Comparison of ENCODE assay signal across 9 mouse cellular contexts in genomic region chr17:57250461-57251160, GRCm38 (mm10). TPM values are rescaled to one million over a fixed set of nuclear protein-coding genes. Genes with fewer than 3 reads are reported as not detected.
DNase-seq lines count a peak whose midpoint lies in the region; ATAC-seq and TF ChIP-seq lines count a peak whose summit lies in the region.
"Had no signal": no experiment of that assay in that cellular context is flagged by ENCODE, and none has a peak within 500 bp of the region (broad histone marks: within the 10 kb centered on the region; RNA-seq: fewer than 3 reads in every experiment).

No protein-coding gene starts in this region.

- peaks cover 12% of the 10 kb centered on the region for H3K36me3 ChIP-seq in intestine, embryonic 16.5 days (ENCODE audit: control insufficient read depth, insufficient read depth, low read length)
- H3K36me3 ChIP-seq in liver, embryonic 15.5 days (replicated peaks) = 0 out of 2 replicates have a peak, but pooled peaks cover 4% of the 10 kb centered on the region
- H3K36me3 ChIP-seq in neural tube, embryonic 14.5 days (ENCODE audit: control insufficient read depth, insufficient read depth, low read length) = no peaks in the 10 kb centered on the region

- peak; percentile 37 to 41 for DNase-seq in cerebellum, adult 2 months
- no peak for DNase-seq in cerebellum, adult 11 months
- peak; percentile 58 for DNase-seq in cerebellum, adult 9-10 months

- TF ChIP-seq POLR2A in cerebellum, adult 2 months (IDR thresholded peaks at IDR 0.05; ENCODE audit: borderline replicate concordance, insufficient read depth, low read length) = no peak

- H3K9ac ChIP-seq in intestine, embryonic 16.5 days (ENCODE audit: low read depth, low read length) = peak overlapping the region; percentile 81
- H3K9ac ChIP-seq in liver, embryonic 15.5 days = peak overlapping the region; percentile 58
- H3K9ac ChIP-seq in neural tube, embryonic 14.5 days (replicated peaks; ENCODE audit: low read depth, low read length) = peak overlapping the region; percentile 4; the same call in 1 of the 2 replicates

- H3K4me2 ChIP-seq in intestine, embryonic 16.5 days (ENCODE audit: low read depth, low read length) = peak overlapping the region; percentile 94
- peak overlapping the region; percentile 77 for H3K4me2 ChIP-seq in liver, embryonic 15.5 days
- H3K4me2 ChIP-seq in neural tube, embryonic 14.5 days (ENCODE audit: low read depth, low read length) = peak overlapping the region; percentile 89

- H3K27ac ChIP-seq in cerebellum, adult 2 months (ENCODE audit: insufficient read depth, low read length) = no peak overlapping the region
- H3K27ac ChIP-seq in intestine, embryonic 16.5 days (ENCODE audit: low read length) = peak overlapping the region; percentile 40
- 0 out of 2 replicates have a peak overlapping the region, but pooled peaks have one; percentile 21 for H3K27ac ChIP-seq in liver, embryonic 15.5 days (replicated peaks)
- no peak overlapping the region for H3K27ac ChIP-seq in neural tube, embryonic 14.5 days (ENCODE audit: low read depth, low read length)

- H3K27me3 ChIP-seq in cerebellum, adult 2 months (ENCODE audit: control insufficient read depth, insufficient read depth, low read length) = no peaks in the 10 kb centered on the region
- H3K27me3 ChIP-seq in intestine, embryonic 16.5 days (replicated peaks; ENCODE audit: control insufficient read depth, insufficient read depth, low read length) = no peaks in the 10 kb centered on the region
- H3K27me3 ChIP-seq in liver, embryonic 15.5 days = peaks cover 22% of the 10 kb centered on the region
- no peaks in the 10 kb centered on the region for H3K27me3 ChIP-seq in neural tube, embryonic 14.5 days (ENCODE audit: control insufficient read depth, insufficient read depth, low read length)

- WGBS in cerebellum, adult 2 months = 6% methylated on average over 33 of the region's 33 CpGs
- WGBS in intestine, embryonic 16.5 days = 4% methylated on average over 33 of the region's 33 CpGs
- 8% methylated on average over 33 of the region's 33 CpGs for WGBS in liver, embryonic 15.5 days (ENCODE audit: insufficient replicate concordance)
- WGBS in neural tube, embryonic 14.5 days = 3% methylated on average over 33 of the region's 33 CpGs

- peak; percentile 2; the same call in 1 of the 2 replicates for ATAC-seq in granulocyte monocyte progenitor cell, adult 5-6 weeks (replicated peaks; ENCODE audit: poor library complexity, severe bottlenecking)
- no peak for ATAC-seq in intestine, embryonic 16.5 days
- ATAC-seq in liver, embryonic 15.5 days (ENCODE audit: insufficient read depth) = no peak
- ATAC-seq in neural tube, embryonic 14.5 days (ENCODE audit: low read depth) = no peak
- no peak for ATAC-seq in megakaryocyte-erythroid progenitor cell, adult 5-6 weeks (replicated peaks; ENCODE audit: low FRiP score, low TSS enrichment, poor library complexity, severe bottlenecking)

- no peak for TF ChIP-seq CTCF in cerebellum, adult 2 months (IDR thresholded peaks at IDR 0.05; ENCODE audit: borderline replicate concordance, insufficient read depth, low read depth, low read length)

- H3K9me3 ChIP-seq in intestine, embryonic 16.5 days (ENCODE audit: control insufficient read depth, low read length) = no peaks in the 10 kb centered on the region
- no peaks in the 10 kb centered on the region for H3K9me3 ChIP-seq in liver, embryonic 15.5 days (replicated peaks)
- no peaks in the 10 kb centered on the region for H3K9me3 ChIP-seq in neural tube, embryonic 14.5 days (ENCODE audit: control insufficient read depth, low read length)

- H3K4me3 ChIP-seq in cerebellum, adult 2 months (replicated peaks; ENCODE audit: insufficient read depth, low read depth, low read length) = peak overlapping the region; percentile 40
- peak overlapping the region; percentile 88 for H3K4me3 ChIP-seq in intestine, embryonic 16.5 days (ENCODE audit: low read length)
- peak overlapping the region; percentile 70 for H3K4me3 ChIP-seq in liver, embryonic 15.5 days (replicated peaks)
- H3K4me3 ChIP-seq in neural tube, embryonic 14.5 days (ENCODE audit: low read depth, low read length) = peak overlapping the region; percentile 52

- 0 out of 2 replicates have a peak, but pooled peaks cover 3% of the 10 kb centered on the region for H3K4me1 ChIP-seq in cerebellum, adult 2 months (ENCODE audit: control insufficient read depth, insufficient read depth, low read length)
- peaks cover 21% of the 10 kb centered on the region for H3K4me1 ChIP-seq in intestine, embryonic 16.5 days (ENCODE audit: control insufficient read depth, insufficient read depth, low read length)
- peaks cover 43% of the 10 kb centered on the region for H3K4me1 ChIP-seq in liver, embryonic 15.5 days (replicated peaks)
- H3K4me1 ChIP-seq in neural tube, embryonic 14.5 days (ENCODE audit: control insufficient read depth, insufficient read depth, low read length) = peaks cover 15% of the 10 kb centered on the region; the same call in 1 of the 2 replicates

RNA-seq across cellular contexts. Expression of gene Trip10, which starts 1.4 kb away (rescaled TPM):
- polyA plus RNA-seq in cerebellum, adult 2 months (2012; rRNA removed) = 8.5 and 10.1 TPM in 2 replicates
- 8.3 and 9.9 TPM in 2 replicates for total RNA-seq in granulocyte monocyte progenitor cell, adult 5-6 weeks (2014; fragmentation: Nextera tagmentation)
- 5.6 and 8.6 TPM in 2 replicates for total RNA-seq in granulocyte monocyte progenitor cell, adult 5-6 weeks (2017)
- 46.9 and 47.4 TPM in 2 replicates for polyA plus RNA-seq in intestine, embryonic 16.5 days (2015; fragmentation: Nextera tagmentation; extraction: Ambion mirVana)
- polyA plus RNA-seq in liver, embryonic 15.5 days (2015; fragmentation: Nextera tagmentation; extraction: Ambion mirVana) = 8.1 and 9.8 TPM in 2 replicates
- polyA plus RNA-seq in neural tube, embryonic 14.5 days (2014; fragmentation: Nextera tagmentation; extraction: Ambion mirVana) = 5.4 and 9.0 TPM in 2 replicates
- total RNA-seq in megakaryocyte-erythroid progenitor cell, adult 5-6 weeks (2014; fragmentation: Nextera tagmentation) = 3.9 and 4.5 TPM in 2 replicates
- 8.3 and 10.0 TPM in 2 replicates for total RNA-seq in megakaryocyte-erythroid progenitor cell, adult 5-6 weeks (2017)

RNA-seq across cellular contexts. Expression of gene Gpr108, which starts 2.4 kb away (rescaled TPM):
- polyA plus RNA-seq in cerebellum, adult 2 months (2012; rRNA removed) = 44.0 and 46.9 TPM in 2 replicates
- total RNA-seq in granulocyte monocyte progenitor cell, adult 5-6 weeks (2014; fragmentation: Nextera tagmentation) = 26.6 and 27.2 TPM in 2 replicates
- total RNA-seq in granulocyte monocyte progenitor cell, adult 5-6 weeks (2017) = 18.9 and 20.9 TPM in 2 replicates
- polyA plus RNA-seq in intestine, embryonic 16.5 days (2015; fragmentation: Nextera tagmentation; extraction: Ambion mirVana) = 34.9 and 37.0 TPM in 2 replicates
- 11.9 and 12.0 TPM in 2 replicates for polyA plus RNA-seq in liver, embryonic 15.5 days (2015; fragmentation: Nextera tagmentation; extraction: Ambion mirVana)
- polyA plus RNA-seq in neural tube, embryonic 14.5 days (2014; fragmentation: Nextera tagmentation; extraction: Ambion mirVana) = 23.1 and 24.9 TPM in 2 replicates
- total RNA-seq in megakaryocyte-erythroid progenitor cell, adult 5-6 weeks (2014; fragmentation: Nextera tagmentation) = 18.7 and 23.9 TPM in 2 replicates
- 6.2 and 10.6 TPM in 2 replicates for total RNA-seq in megakaryocyte-erythroid progenitor cell, adult 5-6 weeks (2017)

RNA-seq across cellular contexts. Expression of gene C3, which starts 22.7 kb away (rescaled TPM):
- 1.1 and 1.3 TPM in 2 replicates for polyA plus RNA-seq in cerebellum, adult 2 months (2012; rRNA removed)
- 59.6 and 67.4 TPM in 2 replicates for total RNA-seq in granulocyte monocyte progenitor cell, adult 5-6 weeks (2014; fragmentation: Nextera tagmentation)
- 146 and 183 TPM in 2 replicates for total RNA-seq in granulocyte monocyte progenitor cell, adult 5-6 weeks (2017)
- 5.0 and 8.2 TPM in 2 replicates for polyA plus RNA-seq in intestine, embryonic 16.5 days (2015; fragmentation: Nextera tagmentation; extraction: Ambion mirVana)
- 369 and 468 TPM in 2 replicates for polyA plus RNA-seq in liver, embryonic 15.5 days (2015; fragmentation: Nextera tagmentation; extraction: Ambion mirVana)
- 0.82 and 2.7 TPM in 2 replicates for polyA plus RNA-seq in neural tube, embryonic 14.5 days (2014; fragmentation: Nextera tagmentation; extraction: Ambion mirVana)
- total RNA-seq in megakaryocyte-erythroid progenitor cell, adult 5-6 weeks (2014; fragmentation: Nextera tagmentation) = 8.9 TPM in 1 of 2 replicates, not detected in the other
- total RNA-seq in megakaryocyte-erythroid progenitor cell, adult 5-6 weeks (2017) = 1.7 and 7.1 TPM in 2 replicates

RNA-seq across cellular contexts. Expression of gene Vav1, which starts 28.3 kb away (rescaled TPM):
- polyA plus RNA-seq in cerebellum, adult 2 months (2012; rRNA removed) = 1.2 and 1.5 TPM in 2 replicates
- total RNA-seq in granulocyte monocyte progenitor cell, adult 5-6 weeks (2014; fragmentation: Nextera tagmentation) = 139 and 141 TPM in 2 replicates
- 284 and 301 TPM in 2 replicates for total RNA-seq in granulocyte monocyte progenitor cell, adult 5-6 weeks (2017)
- 2.4 and 2.8 TPM in 2 replicates for polyA plus RNA-seq in intestine, embryonic 16.5 days (2015; fragmentation: Nextera tagmentation; extraction: Ambion mirVana)
- polyA plus RNA-seq in liver, embryonic 15.5 days (2015; fragmentation: Nextera tagmentation; extraction: Ambion mirVana) = 13.8 and 14.5 TPM in 2 replicates
- polyA plus RNA-seq in neural tube, embryonic 14.5 days (2014; fragmentation: Nextera tagmentation; extraction: Ambion mirVana) = 1.1 and 1.7 TPM in 2 replicates
- 39.2 and 44.7 TPM in 2 replicates for total RNA-seq in megakaryocyte-erythroid progenitor cell, adult 5-6 weeks (2014; fragmentation: Nextera tagmentation)
- total RNA-seq in megakaryocyte-erythroid progenitor cell, adult 5-6 weeks (2017) = 86.4 and 126 TPM in 2 replicates

RNA-seq across cellular contexts. Expression of gene Tnfsf14, which starts 56.6 kb away (rescaled TPM):
- polyA plus RNA-seq in cerebellum, adult 2 months (2012; rRNA removed) = not detected in 2 replicates
- 6.4 and 7.6 TPM in 2 replicates for total RNA-seq in granulocyte monocyte progenitor cell, adult 5-6 weeks (2014; fragmentation: Nextera tagmentation)
- 5.2 and 5.8 TPM in 2 replicates for total RNA-seq in granulocyte monocyte progenitor cell, adult 5-6 weeks (2017)
- polyA plus RNA-seq in intestine, embryonic 16.5 days (2015; fragmentation: Nextera tagmentation; extraction: Ambion mirVana) = 0.21 and 0.43 TPM in 2 replicates
- polyA plus RNA-seq in liver, embryonic 15.5 days (2015; fragmentation: Nextera tagmentation; extraction: Ambion mirVana) = 1.3 and 1.4 TPM in 2 replicates
- not detected in 2 replicates for polyA plus RNA-seq in neural tube, embryonic 14.5 days (2014; fragmentation: Nextera tagmentation; extraction: Ambion mirVana)
- 1.0 and 1.2 TPM in 2 replicates for total RNA-seq in megakaryocyte-erythroid progenitor cell, adult 5-6 weeks (2014; fragmentation: Nextera tagmentation)
- 0.99 and 1.6 TPM in 2 replicates for total RNA-seq in megakaryocyte-erythroid progenitor cell, adult 5-6 weeks (2017)
- total RNA-seq: left cerebral cortex, postnatal 10 days had no signal

Comparison
In these comparisons a context has a peak if more than half of its experiments do, and no peak if none do; other contexts are left out.
1. H3K27ac ChIP-seq: peak in intestine, embryonic 16.5 days (single experiment) and liver, embryonic 15.5 days (single experiment); none in cerebellum, adult 2 months (single experiment) and neural tube, embryonic 14.5 days (single experiment).
2. H3K9ac ChIP-seq: peak in every context shown above with its lines; median percentile 81 in intestine, embryonic 16.5 days; 58 in liver, embryonic 15.5 days; 4 in neural tube, embryonic 14.5 days.
3. RNA of gene C3, which starts 22.7 kb away (polyA plus RNA-seq): 369 to 468 TPM in liver, embryonic 15.5 days; 5.0 to 8.2 TPM in intestine, embryonic 16.5 days, 1.1 to 1.3 TPM in cerebellum, adult 2 months and 0.82 to 2.7 TPM in neural tube, embryonic 14.5 days; every median in the first group is over 10 times any median in the second.
4. Peak in every context shown above with its lines, with median percentiles within 50 percentile points of each other: H3K4me3 ChIP-seq and H3K4me2 ChIP-seq.